Mouse (Mus musculus) adrenal gland, postnatal 36 days (tissue): Measurements from ENCODE around the gene Fhdc1. TPM values are rescaled to one million over a fixed set of nuclear protein-coding genes. Genes with fewer than 3 reads are reported as not detected.
A peak's percentile ranks its signal among the peaks of the same experiment; 100 is the strongest.

Source experiments
- DNase-seq, 2 experiments: peaks; one replicate each; pipeline ENCODE4 v3.0.0; 2021; ENCODE audit warnings: mixed read lengths in 1 of 2
- total RNA-seq, 2 experiments: library from RNA; stranded (reverse); gene quantifications; 2 replicates each; pipeline ENCODE4 v1.2.3; 2021

The Fhdc1 gene
- total RNA-seq, 2 experiments from 2014 or later, result 2.8 to 15.7 TPM

DNA sequence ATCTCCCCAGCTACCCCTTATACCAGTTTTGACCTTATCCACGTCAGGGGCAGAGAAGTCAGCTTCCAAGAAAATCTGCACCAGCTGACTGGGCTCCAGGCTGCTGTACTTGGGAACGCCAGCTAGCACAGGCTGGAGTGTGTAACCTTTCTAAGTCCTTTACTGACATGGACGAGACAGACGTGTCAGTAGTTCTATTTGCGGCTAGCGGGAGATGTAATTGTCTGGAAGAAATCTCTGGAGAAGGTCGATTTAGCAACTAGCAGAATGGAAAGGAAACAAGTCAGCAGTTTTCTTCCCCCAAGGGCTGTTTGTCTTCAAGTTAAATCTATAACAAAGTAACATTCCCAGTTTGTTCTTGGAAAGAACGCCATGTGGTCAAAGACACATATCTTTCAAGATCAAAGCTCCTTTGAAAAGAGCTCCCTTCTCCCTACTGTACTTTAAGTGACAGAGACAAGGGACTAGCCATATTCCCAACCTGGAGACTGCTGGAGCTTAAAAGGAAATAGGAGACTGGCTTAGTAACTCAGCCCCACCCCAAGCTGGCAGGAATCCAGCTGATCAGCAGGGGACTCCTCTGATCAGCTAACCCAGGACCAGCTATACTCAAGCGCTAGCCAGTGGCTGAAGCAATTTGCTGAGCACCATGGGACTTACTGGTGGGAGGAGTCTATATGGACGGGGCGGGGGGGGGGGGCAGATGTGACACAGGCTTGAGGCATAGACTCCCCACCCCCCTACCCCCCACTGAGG lies 44.8 kb downstream of the Fhdc1 start:
- DNase-seq, result peak; percentile 23 to 62

DNA sequence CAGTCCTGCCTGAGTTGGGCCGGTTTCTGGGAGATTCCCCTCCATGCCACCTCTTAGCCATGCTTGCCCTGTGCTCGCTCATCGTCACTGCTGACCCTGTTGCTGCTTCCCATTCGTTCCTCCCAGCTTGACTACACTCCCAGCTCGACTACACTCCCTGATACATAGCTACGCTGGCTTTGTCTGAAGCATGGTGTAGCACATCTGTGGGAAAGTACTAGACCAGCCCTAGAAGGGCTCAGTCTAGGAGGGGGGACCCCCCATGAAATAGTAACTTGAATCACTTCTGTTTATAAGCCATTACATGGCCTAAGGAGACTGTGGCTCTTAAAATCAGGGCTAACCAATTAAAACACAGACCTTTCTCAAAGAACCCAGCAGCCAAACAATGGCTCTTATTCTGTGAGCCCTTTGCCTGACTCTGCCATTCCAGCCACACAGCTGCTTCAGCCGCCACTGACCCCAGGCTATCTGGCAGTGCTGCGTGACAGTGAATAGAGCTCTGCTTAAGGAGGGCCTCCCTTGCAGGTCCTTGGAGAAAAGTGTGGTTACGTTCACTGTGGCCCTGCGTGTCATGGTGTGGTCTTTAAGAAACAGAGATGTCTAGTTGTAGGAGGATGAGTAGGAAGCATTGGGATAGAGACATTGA lies 47.3 kb downstream of the Fhdc1 start:
- DNase-seq, result no peak

- no peak for DNase-seq
Observed at GRCm38 (mm10) chr3:84431257-84431656, 49.0 kb downstream of the Fhdc1 start.

- no peak for DNase-seq
Observed at GRCm38 (mm10) chr3:84430152-84430551, 50.1 kb downstream of the Fhdc1 start.

GRCm38 (mm10) chr3:84428994-84429725 lies 51.1 kb downstream of the Fhdc1 start:
- peak; percentile 78 for DNase-seq

DNA sequence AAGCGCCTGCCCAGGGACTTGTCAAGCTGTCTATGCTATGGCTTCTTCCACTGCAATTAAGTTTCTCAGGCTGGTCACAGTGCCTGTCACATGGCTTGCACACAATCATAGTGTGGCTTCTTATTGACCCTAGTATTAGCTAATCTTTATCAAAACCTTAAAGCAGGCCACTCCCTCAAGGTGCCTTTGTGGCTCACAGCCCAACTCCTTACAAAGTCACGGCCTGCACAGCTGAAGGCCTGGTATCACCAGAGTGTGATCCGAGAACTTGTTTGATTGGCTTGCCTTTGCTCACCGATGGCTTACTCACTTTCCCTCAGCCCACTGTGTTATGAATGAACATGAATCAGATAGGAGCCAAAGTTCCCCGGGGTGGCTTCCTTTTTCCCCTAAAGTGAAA lies 52.5 kb downstream of the Fhdc1 start:
- DNase-seq, result no peak

DNA sequence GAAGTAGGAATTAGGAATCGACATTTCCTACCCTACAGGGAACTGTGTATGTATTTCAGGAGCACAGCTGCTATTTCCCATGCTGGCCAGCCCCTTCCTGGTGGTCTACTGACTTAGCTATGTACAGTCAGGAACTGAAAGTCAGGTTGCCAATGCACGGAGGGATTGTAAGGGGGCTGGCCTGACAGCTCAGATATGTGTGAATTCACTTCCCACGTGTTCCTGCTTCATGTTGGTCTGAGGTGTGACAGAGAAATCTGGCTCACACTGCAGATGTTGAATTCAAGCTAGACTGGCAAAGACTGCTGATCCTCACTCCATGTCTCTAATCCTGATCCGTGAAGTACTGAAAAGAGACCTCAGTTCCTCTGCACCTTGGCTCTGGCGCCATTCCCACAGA lies 57.9 kb downstream of the Fhdc1 start:
- no peak for DNase-seq

GRCm38 (mm10) chr3:84413868-84414267 lies 66.4 kb downstream of the Fhdc1 start:
- DNase-seq, result no peak

- no peak for DNase-seq
Observed at GRCm38 (mm10) chr3:84412920-84413319, 67.3 kb downstream of the Fhdc1 start.

DNA sequence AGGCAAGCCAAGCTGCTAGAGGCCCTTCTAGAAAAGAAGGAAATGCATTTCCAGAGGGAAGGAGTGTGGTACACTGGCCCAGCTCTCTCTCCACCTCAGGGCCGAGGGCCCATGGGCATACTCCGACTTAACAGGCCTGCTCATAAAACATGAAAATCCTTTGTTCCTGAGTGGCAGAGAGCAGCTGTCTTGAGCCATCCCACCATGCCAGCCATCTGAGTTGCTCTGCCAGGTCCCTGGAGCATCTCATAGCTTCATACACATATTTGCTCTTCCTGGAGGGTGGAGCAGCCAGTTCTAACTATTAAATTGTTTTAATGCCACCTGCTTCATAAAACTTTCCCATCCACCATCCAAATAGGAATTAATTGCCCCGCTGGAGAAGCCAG lies 70.8 kb downstream of the Fhdc1 start:
- no peak for DNase-seq

DNA sequence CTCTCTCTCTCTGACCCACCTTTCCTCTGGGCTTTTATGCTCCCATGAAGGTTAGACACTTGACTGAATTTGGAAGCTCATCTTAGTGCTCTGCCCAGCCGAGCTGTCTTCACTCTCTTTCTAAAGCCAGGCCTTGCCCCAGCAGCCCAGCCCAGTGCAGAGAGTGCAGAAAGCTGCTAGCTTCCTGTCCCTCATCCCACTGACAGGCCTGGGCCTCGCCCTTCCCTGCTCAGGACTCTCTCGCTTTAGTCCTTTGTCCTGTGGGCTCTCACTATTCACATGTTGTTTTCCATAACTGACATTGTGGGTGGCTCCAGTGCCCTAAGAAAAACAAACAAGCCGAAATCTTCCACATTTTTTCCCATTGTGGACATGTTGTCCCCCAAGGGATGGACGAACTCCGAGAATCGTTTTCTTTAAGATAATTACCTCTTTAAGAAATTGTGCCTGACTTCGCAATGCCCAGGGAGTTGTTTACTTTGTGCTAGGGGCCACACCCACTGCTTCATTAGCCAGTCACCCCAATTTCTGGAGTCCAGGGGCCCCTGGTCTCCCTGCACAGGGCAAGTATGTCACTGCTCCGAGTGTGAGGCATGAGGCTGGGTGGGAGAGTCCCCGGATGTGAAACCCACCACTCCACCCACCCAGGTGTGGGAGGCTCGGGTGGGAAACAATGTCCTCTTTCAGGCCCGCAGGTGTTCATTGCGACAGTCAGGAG lies 71.3 kb downstream of the Fhdc1 start:
- DNase-seq, result peak in 1 of 2 experiments; percentile 22

- DNase-seq, result no peak
Observed at GRCm38 (mm10) chr3:84405523-84405922, 74.7 kb downstream of the Fhdc1 start.

DNA sequence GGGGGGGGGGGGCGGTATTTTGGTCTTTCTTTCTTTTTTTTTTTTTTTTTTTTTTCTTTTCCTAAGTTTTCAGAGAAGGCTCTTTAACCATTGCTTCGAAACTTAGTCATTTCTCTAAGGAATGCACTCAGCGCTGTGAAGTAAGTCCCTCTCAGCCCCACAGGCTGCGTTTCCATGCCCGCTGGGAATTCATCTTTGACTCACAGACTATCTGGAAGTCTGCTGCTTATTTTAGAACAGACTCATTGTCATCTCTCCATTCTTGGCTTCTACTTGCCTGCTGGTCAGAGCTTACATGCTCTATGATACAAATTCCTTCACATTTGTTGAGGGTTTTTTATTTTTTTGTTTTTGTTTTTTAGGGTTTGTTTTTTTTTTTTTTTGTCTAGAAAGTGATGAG lies 76.8 kb downstream of the Fhdc1 start:
- DNase-seq, result no peak

DNA sequence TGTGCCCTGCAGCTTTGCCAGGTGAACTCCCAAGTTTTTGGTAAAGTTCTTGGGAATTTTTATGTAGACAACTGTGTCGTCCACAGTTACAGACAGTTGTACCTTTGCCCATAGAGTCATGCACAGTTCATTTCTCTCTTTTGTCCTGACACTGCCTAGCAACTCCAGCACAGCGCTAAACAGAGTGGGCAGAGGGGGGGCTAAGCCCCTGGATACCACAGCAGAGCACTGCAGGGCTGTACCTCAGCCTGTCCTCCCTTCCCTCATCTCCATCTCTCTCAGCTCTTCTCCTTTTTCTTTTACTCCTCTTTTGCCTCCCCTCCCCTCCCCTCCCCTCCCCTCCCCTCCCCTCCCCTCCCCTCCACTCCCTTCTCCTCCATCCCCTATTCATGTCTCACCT lies 77.5 kb downstream of the Fhdc1 start:
- no peak for DNase-seq

DNA sequence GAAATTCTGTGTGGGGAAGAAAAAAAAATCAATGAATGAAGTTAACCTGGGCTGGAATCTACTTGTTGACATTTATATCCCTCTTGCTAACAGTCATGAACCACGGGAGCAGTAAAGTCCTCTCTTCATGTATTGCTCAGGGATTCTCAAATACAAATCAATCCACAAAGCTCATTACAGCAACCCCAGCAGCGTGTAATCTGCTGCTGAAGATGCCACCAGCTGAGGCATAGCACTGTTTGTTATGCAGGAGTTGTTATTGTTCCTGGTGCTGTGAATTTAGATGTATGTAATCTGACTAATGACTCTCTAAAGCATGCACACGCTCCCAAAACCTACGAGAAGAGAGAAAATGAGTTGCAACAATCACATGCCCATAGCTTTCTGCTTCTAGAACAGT lies 82.3 kb downstream of the Fhdc1 start:
- DNase-seq, result no peak

- DNase-seq, result no peak
Observed at GRCm38 (mm10) chr3:84396240-84396639, 84.0 kb downstream of the Fhdc1 start.

- DNase-seq, result no peak
Observed at GRCm38 (mm10) chr3:84395840-84396239, 84.4 kb downstream of the Fhdc1 start.

DNA sequence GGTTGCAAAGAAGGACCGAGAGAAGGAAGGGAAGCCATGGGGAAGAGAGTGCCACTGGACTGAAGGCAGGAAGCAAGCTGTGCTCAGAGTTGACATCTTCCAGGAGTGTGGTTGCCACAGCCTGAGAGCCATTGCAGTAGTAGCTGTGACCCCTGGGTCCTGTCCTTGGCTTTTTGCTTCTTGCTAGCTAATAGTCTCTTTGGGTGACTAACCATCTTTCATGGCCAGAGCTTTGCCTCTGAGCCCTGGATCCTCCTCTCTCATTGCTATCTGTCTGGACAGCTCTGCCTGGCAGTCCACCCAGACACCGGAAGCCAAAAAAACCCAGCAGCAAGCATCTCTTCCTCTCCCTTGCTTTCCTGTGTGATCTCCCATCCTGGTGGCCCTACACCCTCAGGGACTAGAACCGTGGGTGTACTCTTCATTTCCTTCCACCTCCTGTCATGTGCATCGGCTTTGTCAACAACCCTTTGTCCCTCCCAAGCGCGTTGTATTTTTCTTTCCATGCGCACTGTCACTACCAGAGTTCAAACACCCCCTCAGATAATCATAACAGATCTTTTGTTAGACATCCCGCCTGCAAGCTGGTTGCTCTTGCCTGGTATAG lies 85.3 kb downstream of the Fhdc1 start:
- DNase-seq, result peak; percentile 68 to 69
